Mouse (Mus musculus) liver, embryonic 15.5 days (tissue): Measurements from ENCODE around the gene Lgmn. TPM values are rescaled to one million over a fixed set of nuclear protein-coding genes. Genes with fewer than 3 reads are reported as not detected.

Experiments
- ATAC-seq: fragments of 200-750 bp; cut with Nextera tagmentation; 2 replicates; pipeline ENCODE4 v1.8.0; 2017; ENCODE audit warnings: moderate number of reproducible peaks, mild to moderate bottlenecking, moderate library complexity; ENCODE audit not compliant: insufficient read depth
- H3K27ac ChIP-seq: fragments of 300-500 bp; sonication (generic); replicated peaks from 2 replicates; pipeline ENCODE4 v1.5.1; 2015; ENCODE audit warnings: mild to moderate bottlenecking, inconsistent platforms
- H3K27me3 ChIP-seq: fragments of 300-500 bp; sonication (generic); 2 replicates; pipeline ENCODE4 v1.6.1; 2015; ENCODE audit warnings: mild to moderate bottlenecking, inconsistent platforms
- H3K36me3 ChIP-seq: fragments of 300-500 bp; sonication (generic); replicated peaks from 2 replicates; pipeline ENCODE4 v1.6.1; 2015; ENCODE audit warnings: moderate library complexity, mild to moderate bottlenecking, inconsistent platforms
- H3K4me1 ChIP-seq: fragments of 300-500 bp; sonication (generic); replicated peaks from 2 replicates; pipeline ENCODE4 v1.6.1; 2015; ENCODE audit warnings: inconsistent platforms
- H3K4me2 ChIP-seq: fragments of 300-500 bp; sonication (generic); 2 replicates; pipeline ENCODE4 v1.6.1; 2015; ENCODE audit warnings: moderate library complexity, mild to moderate bottlenecking, inconsistent platforms
- H3K4me3 ChIP-seq: fragments of 300-500 bp; sonication (generic); replicated peaks from 2 replicates; pipeline ENCODE4 v1.5.1; 2015; ENCODE audit warnings: mild to moderate bottlenecking, inconsistent platforms
- H3K9ac ChIP-seq: fragments of 300-500 bp; sonication (generic); 2 replicates; pipeline ENCODE4 v1.6.1; 2015; ENCODE audit warnings: moderate library complexity, mild to moderate bottlenecking, inconsistent platforms
- H3K9me3 ChIP-seq: fragments of 300-500 bp; sonication (generic); replicated peaks from 2 replicates; pipeline ENCODE4 v1.6.1; 2016; ENCODE audit warnings: inconsistent platforms
- WGBS: fragments of 180-500 bp; shearing (Covaris S2); methylation state at CpG from one replicate; pipeline ENCODE4 v1.1.7; 2015; ENCODE audit warnings: mixed read lengths; ENCODE audit not compliant: insufficient replicate concordance; 5-methylcytosine and 5-hydroxymethylcytosine counted together
- polyA plus RNA-seq: library from polyadenylated mRNA; unstranded; fragments of >200 nt; fragmentation: Nextera tagmentation; extraction: Ambion mirVana; gene quantifications from 2 replicates; pipeline ENCODE4 v1.2.1, GENCODE M21; 2015

Gene Lgmn
- polyA plus RNA-seq, 1 experiment from 2014 or later: 73.4 TPM

DNA sequence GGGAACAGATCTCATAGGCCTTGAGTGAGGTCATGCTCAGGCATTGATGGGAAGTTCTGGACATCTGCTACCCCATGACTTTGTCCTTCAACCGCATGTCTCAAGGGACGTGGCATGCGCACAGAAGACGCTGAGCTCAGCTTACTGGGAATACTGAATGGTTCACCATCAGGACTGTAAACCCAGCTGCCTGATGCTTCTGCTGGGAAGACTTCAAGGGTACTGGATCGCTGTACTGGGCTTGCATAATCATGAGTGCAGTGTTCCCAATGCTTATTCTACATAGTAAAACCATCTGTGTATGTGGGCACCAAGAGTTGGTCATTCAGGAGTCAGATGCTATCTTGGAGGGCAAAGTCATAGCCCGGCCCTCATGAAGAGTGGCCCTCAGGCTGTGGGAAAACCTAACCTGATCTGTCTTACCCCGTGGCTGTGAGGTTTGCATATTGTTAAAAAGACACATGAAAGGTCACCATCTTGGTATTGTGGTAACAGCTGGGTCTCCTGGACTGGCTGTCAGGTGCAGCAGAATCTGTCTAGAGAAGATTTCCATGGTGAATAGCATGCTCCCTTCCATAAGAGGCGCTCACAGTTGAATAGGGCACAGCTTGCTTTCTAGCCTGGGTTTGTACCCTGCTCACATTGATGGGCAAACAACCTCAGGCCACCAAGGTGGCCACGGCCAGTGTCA lies 73.3 kb downstream of the Lgmn start:
- 72% methylated on average over 9 of the region's 9 CpGs for WGBS
- Histone ChIP-seq H3K4me2 (no peak overlapping the region), H3K4me1 (no peaks in the 10 kb centered on the region; the same call in none of the 2 replicates), H3K36me3 (peaks cover 42% of the 10 kb centered on the region), H3K9ac (no peak overlapping the region), H3K27ac (no peak overlapping the region), H3K27me3 (no peaks in the 10 kb centered on the region), H3K9me3 (no peaks in the 10 kb centered on the region), H3K4me3 (no peak overlapping the region)
- no peak for ATAC-seq

DNA sequence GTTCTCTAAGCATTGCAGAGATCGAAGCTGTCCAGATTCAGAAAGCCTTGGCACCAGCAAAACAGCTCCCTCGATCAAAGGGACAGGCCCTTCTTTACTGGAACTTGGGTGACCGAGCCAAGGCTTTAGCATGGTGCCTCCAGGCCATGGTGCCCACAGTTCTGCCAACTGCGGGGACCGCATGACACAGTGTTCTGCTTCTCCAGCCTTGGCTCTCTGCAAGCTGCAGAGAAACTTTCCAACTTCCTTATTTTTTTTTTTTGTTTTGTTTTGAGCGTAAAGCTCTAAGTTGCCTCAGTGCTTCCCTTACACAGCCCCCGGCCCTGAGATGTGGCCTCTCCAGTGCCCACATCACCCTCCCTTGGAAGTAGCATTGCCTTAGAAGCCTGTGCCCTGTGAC lies 74.6 kb downstream of the Lgmn start:
- Histone ChIP-seq H3K9ac (no peak overlapping the region), H3K4me1 (no peaks in the 10 kb centered on the region; the same call in none of the 2 replicates), H3K27me3 (no peaks in the 10 kb centered on the region), H3K4me3 (no peak overlapping the region), H3K36me3 (peaks cover 49% of the 10 kb centered on the region), H3K4me2 (no peak overlapping the region), H3K9me3 (no peaks in the 10 kb centered on the region), H3K27ac (0 out of 2 replicates have a peak overlapping the region, but pooled peaks have one; percentile 24)
- WGBS: 52% methylated on average over 7 of the region's 7 CpGs
- no peak for ATAC-seq

- H3K27me3 ChIP-seq: no peaks in the 10 kb centered on the region
- H3K27ac ChIP-seq: no peak overlapping the region
- WGBS: 63% methylated on average over 10 of the region's 10 CpGs
- H3K4me2 ChIP-seq: no peak overlapping the region
- no peaks in the 10 kb centered on the region for H3K4me1 ChIP-seq
- no peak overlapping the region for H3K9ac ChIP-seq
- H3K9me3 ChIP-seq: no peaks in the 10 kb centered on the region
- H3K36me3 ChIP-seq: peaks cover 58% of the 10 kb centered on the region
- H3K4me3 ChIP-seq: no peak overlapping the region
- no peak for ATAC-seq
Observed at GRCm38 (mm10) chr12:102361189-102362161, 78.1 kb downstream of the Lgmn start.

GRCm38 (mm10) chr12:102359390-102359789 lies 80.2 kb downstream of the Lgmn start:
- 55% methylated on average over 4 of the region's 4 CpGs for WGBS
- no peak overlapping the region for H3K4me2 ChIP-seq
- H3K36me3 ChIP-seq: peaks cover 55% of the 10 kb centered on the region
- H3K27ac ChIP-seq: no peak overlapping the region
- no peaks in the 10 kb centered on the region for H3K9me3 ChIP-seq
- H3K4me1 ChIP-seq: no peaks in the 10 kb centered on the region; the same call in 1 of the 2 replicates
- H3K4me3 ChIP-seq: no peak overlapping the region
- no peak overlapping the region for H3K9ac ChIP-seq
- H3K27me3 ChIP-seq: no peaks in the 10 kb centered on the region
- no peak for ATAC-seq

DNA sequence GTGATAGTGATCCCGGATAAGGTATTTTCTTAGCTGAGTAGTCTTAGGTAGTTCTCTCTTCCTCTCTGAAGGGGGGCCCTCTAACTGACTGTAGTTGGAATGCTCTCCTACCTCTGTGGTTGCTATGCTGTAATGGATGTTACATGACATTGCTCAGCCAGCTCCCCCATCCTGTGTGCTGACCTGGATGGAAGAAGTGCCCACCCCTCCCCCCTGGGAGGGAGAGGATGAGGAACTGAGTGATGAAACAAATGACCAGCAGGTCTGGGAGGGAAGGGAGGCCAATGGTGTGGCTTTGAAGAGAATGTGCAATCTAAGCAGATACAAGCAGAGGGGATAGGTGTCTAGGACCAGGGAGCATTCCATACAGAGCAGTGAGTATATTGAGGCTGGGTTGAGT lies 82.8 kb downstream of the Lgmn start:
- Histone ChIP-seq H3K9me3 (no peaks in the 10 kb centered on the region), H3K27ac (no peak overlapping the region), H3K4me3 (peak overlapping the region; percentile 26; the same call in 1 of the 2 replicates), H3K9ac (no peak overlapping the region), H3K4me1 (no peaks in the 10 kb centered on the region; the same call in 1 of the 2 replicates), H3K4me2 (peak overlapping the region; percentile 18; the same call in 1 of the 2 replicates), H3K27me3 (no peaks in the 10 kb centered on the region), H3K36me3 (peaks cover 43% of the 10 kb centered on the region)
- 0 out of 2 replicates have a peak, but pooled peaks have one; percentile 20 for ATAC-seq
- 69% methylated on average over 1 of the region's 1 CpGs for WGBS

GRCm38 (mm10) chr12:102355784-102356183 lies 83.8 kb downstream of the Lgmn start:
- Histone ChIP-seq H3K27me3 (no peaks in the 10 kb centered on the region), H3K4me1 (no peaks in the 10 kb centered on the region; the same call in 1 of the 2 replicates), H3K4me3 (peak overlapping the region; percentile 26), H3K9ac (no peak overlapping the region), H3K9me3 (no peaks in the 10 kb centered on the region), H3K36me3 (peaks cover 34% of the 10 kb centered on the region; the same call in 1 of the 2 replicates), H3K27ac (no peak overlapping the region; the same call in 1 of the 2 replicates), H3K4me2 (peak overlapping the region; percentile 18; the same call in 1 of the 2 replicates)
- no peak for ATAC-seq

DNA sequence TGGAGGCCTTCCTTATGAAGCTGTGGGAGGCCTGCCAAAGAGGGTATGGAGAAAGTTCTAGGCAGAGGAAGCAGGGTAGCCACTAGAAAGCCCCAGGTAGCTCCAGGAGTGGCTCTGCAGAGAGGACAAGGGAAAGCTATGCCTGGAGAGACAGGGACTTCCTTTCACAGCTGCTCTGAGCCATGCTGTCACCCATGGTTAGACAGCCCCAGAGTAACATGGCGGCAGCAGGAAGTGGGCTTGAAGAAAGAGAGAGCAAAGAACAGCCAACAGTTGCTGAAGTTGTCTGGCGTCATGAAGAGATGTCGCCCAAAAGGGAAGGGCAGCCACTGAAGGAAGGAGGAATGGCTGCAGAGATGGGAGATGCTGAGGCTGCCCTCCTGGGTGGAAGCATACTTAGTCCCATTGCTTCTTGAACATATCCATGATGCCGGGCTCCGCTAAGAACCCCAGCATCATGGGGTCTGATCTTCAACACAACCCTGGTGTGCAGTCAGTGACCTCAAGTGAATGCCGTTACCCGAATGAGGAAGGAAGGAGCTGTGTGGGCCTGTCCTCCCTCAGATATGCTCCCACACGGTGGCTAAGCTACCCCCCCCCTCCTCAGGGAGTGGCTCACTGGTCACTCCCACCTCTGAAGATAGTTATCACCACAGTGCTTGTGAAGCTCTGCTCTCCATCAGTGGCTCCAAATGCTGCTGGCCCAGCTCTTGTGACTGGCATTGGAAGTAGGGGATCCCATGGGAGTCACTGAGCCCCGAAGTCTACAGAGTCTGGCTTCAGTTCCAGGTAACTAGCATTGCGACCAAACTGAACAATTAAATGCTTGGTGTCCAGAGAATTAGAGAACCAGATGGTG lies 85.3 kb downstream of the Lgmn start:
- Histone ChIP-seq H3K4me2 (no peak overlapping the region; the same call in 1 of the 2 replicates), H3K27ac (peak overlapping the region; percentile 57; the same call in 1 of the 2 replicates)
- WGBS: 17% methylated on average over 10 of the region's 10 CpGs

GRCm38 (mm10) chr12:102350997-102351396 lies 88.6 kb downstream of the Lgmn start:
- H3K36me3 ChIP-seq: peaks cover 9% of the 10 kb centered on the region; the same call in 1 of the 2 replicates
- H3K27me3 ChIP-seq: no peaks in the 10 kb centered on the region
- ATAC-seq: 0 out of 2 replicates have a peak, but pooled peaks have one; percentile 19
- no peak overlapping the region for H3K4me3 ChIP-seq
- no peak overlapping the region for H3K4me2 ChIP-seq
- no peaks in the 10 kb centered on the region; the same call in 1 of the 2 replicates for H3K4me1 ChIP-seq
- 44% methylated on average over 1 of the region's 1 CpGs for WGBS
- no peak overlapping the region for H3K27ac ChIP-seq
- no peaks in the 10 kb centered on the region for H3K9me3 ChIP-seq
- H3K9ac ChIP-seq: no peak overlapping the region

More for the DNA sequence above, 85.3 kb downstream of the Lgmn start:
- H3K36me3 ChIP-seq: peaks cover 20% of the 10 kb centered on the region; the same call in 1 of the 2 replicates
- H3K27me3 ChIP-seq: no peaks in the 10 kb centered on the region
- H3K4me1 ChIP-seq: no peaks in the 10 kb centered on the region; the same call in 1 of the 2 replicates
- H3K9me3 ChIP-seq: no peaks in the 10 kb centered on the region
- peak; percentile 45; the same call in 1 of the 2 replicates for ATAC-seq
- no peak overlapping the region for H3K9ac ChIP-seq
- H3K4me3 ChIP-seq: peak overlapping the region; percentile 26

GRCm38 (mm10) chr12:102348447-102348846 lies 91.2 kb downstream of the Lgmn start:
- no peak for ATAC-seq
- Histone ChIP-seq H3K27me3 (no peaks in the 10 kb centered on the region), H3K27ac (peak overlapping the region; percentile 31), H3K4me3 (no peak overlapping the region), H3K4me2 (peak overlapping the region; percentile 19; the same call in 1 of the 2 replicates), H3K4me1 (no peaks in the 10 kb centered on the region), H3K36me3 (peaks cover 9% of the 10 kb centered on the region; the same call in 1 of the 2 replicates), H3K9ac (no peak overlapping the region), H3K9me3 (no peaks in the 10 kb centered on the region)
- 69% methylated on average over 6 of the region's 6 CpGs for WGBS

DNA sequence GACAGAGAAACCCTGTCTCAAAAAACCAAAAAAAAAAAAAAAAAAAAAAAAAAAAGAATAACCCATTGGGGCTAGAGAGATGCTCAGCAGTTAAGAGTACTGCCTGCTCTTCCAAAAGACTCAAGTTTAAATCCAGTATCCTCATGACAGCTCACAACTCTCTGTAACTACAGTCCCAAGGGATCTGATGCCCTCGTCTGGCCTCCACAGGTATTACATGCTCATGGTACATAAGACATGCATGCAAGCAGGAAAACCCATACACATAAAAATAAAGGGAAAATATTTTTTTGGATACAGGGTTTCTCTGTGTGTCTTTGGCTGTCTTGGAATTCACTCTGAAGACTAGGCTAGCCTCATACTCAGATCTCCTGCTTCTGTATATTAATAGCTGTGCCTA lies 93.1 kb downstream of the Lgmn start:
- WGBS: 5% methylated on average over 1 of the region's 1 CpGs
- H3K9me3 ChIP-seq: no peaks in the 10 kb centered on the region
- no peak overlapping the region for H3K27ac ChIP-seq
- no peaks in the 10 kb centered on the region for H3K27me3 ChIP-seq
- ATAC-seq: no peak
- H3K9ac ChIP-seq: no peak overlapping the region
- no peak overlapping the region for H3K4me2 ChIP-seq
- H3K4me3 ChIP-seq: no peak overlapping the region
- H3K36me3 ChIP-seq: no peaks in the 10 kb centered on the region
- H3K4me1 ChIP-seq: no peaks in the 10 kb centered on the region
